Mouse (Mus musculus): ENCODE measurements at regions not wholly inside any gene's neighbourhood (a gene's known extent, or its start where the extent isn't known, plus 50 kb on each side); places are given as distances from the start of the nearest gene placed in this dataset.

DNA sequence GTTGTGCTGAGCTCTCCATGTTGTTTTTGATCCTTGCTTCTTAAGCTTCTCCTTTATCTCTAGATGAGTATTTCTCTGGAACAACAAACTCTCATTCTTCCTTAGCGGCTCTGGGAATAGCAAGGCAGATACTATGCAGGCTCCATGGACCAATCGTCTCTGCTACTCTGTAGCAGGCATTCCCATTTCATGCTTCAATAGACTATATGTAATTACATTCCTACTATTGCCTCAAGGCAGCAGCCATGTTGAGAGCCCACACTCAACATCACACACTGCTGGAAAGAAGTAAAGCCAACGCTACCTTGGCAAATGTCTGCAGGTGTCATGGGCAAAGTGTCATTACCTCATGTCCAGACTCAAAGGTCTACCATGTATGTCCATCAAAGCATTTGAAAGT, 119.6 kb upstream of the E2f7 start:
- TF ChIP-seq UBTF (IDR thresholded peaks at IDR 0.05; ENCODE audit: low read depth, low read length) (no peak), CTCF (conservative IDR thresholded peaks at IDR 0.05 in 1 of 2, IDR thresholded peaks at IDR 0.05 in 1 of 2; ENCODE audit: low read depth in 2 of 2, low read length in 2 of 2) (no peak), POLR2A (IDR thresholded peaks at IDR 0.05; ENCODE audit: low read depth, low read length) (no peak), IRF4 (IDR thresholded peaks at IDR 0.05; ENCODE audit: low read depth, low read length) (no peak), E2F4 (IDR thresholded peaks at IDR 0.05; ENCODE audit: insufficient replicate concordance, low read depth, low read length) (no peak)

Measured in CH12.LX (cell line).